Mouse (Mus musculus) forebrain, embryonic 13.5 days (tissue): ENCODE data around the gene Psmd11. TPM values are rescaled to one million over a fixed set of nuclear protein-coding genes. Genes with fewer than 3 reads are reported as not detected.
A peak's percentile ranks its signal among the peaks of the same experiment; 100 is the strongest.
"Not testable (repeated sequence)": the region's sequence is repeated elsewhere in the genome, so short reads cannot be mapped to it uniquely, and the experiment has no call there.

Experiments used
- ATAC-seq: fragments of 200-750 bp; cut with Nextera tagmentation; 2 replicates; pipeline ENCODE4 v1.8.0; 2017
- H3K27ac ChIP-seq: fragments of 300-500 bp; sonication (generic); 2 replicates; pipeline ENCODE4 v1.5.1; 2015; ENCODE audit warnings: inconsistent platforms, mild to moderate bottlenecking, moderate library complexity
- H3K27me3 ChIP-seq: fragments of 300-500 bp; sonication (generic); 2 replicates; pipeline ENCODE4 v1.6.1; 2015; ENCODE audit warnings: mild to moderate bottlenecking, inconsistent platforms
- H3K36me3 ChIP-seq: fragments of 300-500 bp; sonication (generic); 2 replicates; pipeline ENCODE4 v1.6.1; 2015; ENCODE audit warnings: mild to moderate bottlenecking, inconsistent platforms; ENCODE audit not compliant: poor library complexity, severe bottlenecking
- H3K4me1 ChIP-seq: fragments of 300-500 bp; sonication (generic); 2 replicates; pipeline ENCODE4 v1.6.1; 2015; ENCODE audit warnings: inconsistent platforms
- H3K4me2 ChIP-seq: fragments of 300-500 bp; sonication (generic); 2 replicates; pipeline ENCODE4 v1.6.1; 2015; ENCODE audit warnings: inconsistent platforms, mild to moderate bottlenecking, moderate library complexity
- H3K4me3 ChIP-seq: fragments of 300-500 bp; sonication (generic); 2 replicates; pipeline ENCODE4 v1.5.1; 2015; ENCODE audit warnings: mild to moderate bottlenecking, inconsistent platforms
- H3K9ac ChIP-seq: fragments of 300-500 bp; sonication (generic); 2 replicates; pipeline ENCODE4 v1.6.1; 2015; ENCODE audit warnings: mild to moderate bottlenecking, inconsistent platforms
- H3K9me3 ChIP-seq: fragments of 300-500 bp; sonication (generic); replicated peaks from 2 replicates; pipeline ENCODE4 v1.6.1; 2016; ENCODE audit warnings: inconsistent platforms
- WGBS: fragments of 180-500 bp; shearing (Covaris S2); methylation state at CpG from one replicate; pipeline ENCODE4 v1.1.7; 2015; 5-methylcytosine and 5-hydroxymethylcytosine counted together
- polyA plus RNA-seq: library from polyadenylated mRNA; unstranded; fragments of >200 nt; fragmentation: Nextera tagmentation; extraction: Ambion mirVana; gene quantifications from 2 replicates; pipeline ENCODE4 v1.2.1, GENCODE M21; 2015

Psmd11 gene
- polyA plus RNA-seq, 1 experiment from 2014 or later = 370 TPM

- no peak for ATAC-seq
- Histone ChIP-seq H3K4me2 (no peak overlapping the region), H3K4me3 (no peak overlapping the region), H3K4me1 (peaks cover 8% of the 10 kb centered on the region), H3K9ac (no peak overlapping the region), H3K27ac (no peak overlapping the region), H3K9me3 (no peaks in the 10 kb centered on the region), H3K36me3 (peaks cover 29% of the 10 kb centered on the region), H3K27me3 (no peaks in the 10 kb centered on the region)
- WGBS = 94% methylated on average over 3 of the region's 3 CpGs
Measured at GRCm38 (mm10) chr11:80430366-80430910, 2.0 kb downstream of the Psmd11 start.

- peaks cover 79% of the 10 kb centered on the region for H3K36me3 ChIP-seq
- ATAC-seq = no peak
- WGBS = 92% methylated on average over 3 of the region's 3 CpGs
- no peak overlapping the region for H3K9ac ChIP-seq
- no peaks in the 10 kb centered on the region for H3K9me3 ChIP-seq
- no peak overlapping the region for H3K4me2 ChIP-seq
- no peak overlapping the region for H3K4me3 ChIP-seq
- H3K27ac ChIP-seq = no peak overlapping the region
- H3K27me3 ChIP-seq = no peaks in the 10 kb centered on the region
- no peaks in the 10 kb centered on the region for H3K4me1 ChIP-seq
Measured at GRCm38 (mm10) chr11:80446916-80447315, 18.5 kb downstream of the Psmd11 start.

- no peaks in the 10 kb centered on the region for H3K9me3 ChIP-seq
- no peak overlapping the region for H3K4me3 ChIP-seq
- no peak for ATAC-seq
- H3K36me3 ChIP-seq = peaks cover 71% of the 10 kb centered on the region
- H3K4me2 ChIP-seq = no peak overlapping the region
- WGBS = 99% methylated on average over 2 of the region's 2 CpGs
- H3K9ac ChIP-seq = no peak overlapping the region
- no peaks in the 10 kb centered on the region for H3K27me3 ChIP-seq
- no peaks in the 10 kb centered on the region for H3K4me1 ChIP-seq
- H3K27ac ChIP-seq = no peak overlapping the region
Measured at GRCm38 (mm10) chr11:80449859-80450258, 21.4 kb downstream of the Psmd11 start.

GRCm38 (mm10) chr11:80452242-80452641 lies 23.8 kb downstream of the Psmd11 start:
- H3K4me1 ChIP-seq = no peaks in the 10 kb centered on the region
- no peak overlapping the region for H3K4me2 ChIP-seq
- ATAC-seq = no peak
- H3K27me3 ChIP-seq = no peaks in the 10 kb centered on the region
- peaks cover 68% of the 10 kb centered on the region for H3K36me3 ChIP-seq
- no peak overlapping the region for H3K4me3 ChIP-seq
- no peak overlapping the region for H3K27ac ChIP-seq
- H3K9ac ChIP-seq = no peak overlapping the region
- WGBS = 96% methylated on average over 3 of the region's 3 CpGs
- H3K9me3 ChIP-seq = no peaks in the 10 kb centered on the region

GRCm38 (mm10) chr11:80453198-80453597 lies 24.8 kb downstream of the Psmd11 start:
- peaks cover 68% of the 10 kb centered on the region for H3K36me3 ChIP-seq
- no peak overlapping the region for H3K27ac ChIP-seq

GRCm38 (mm10) chr11:80463605-80464130 lies 35.3 kb downstream of the Psmd11 start:
- 86% methylated on average over 4 of the region's 4 CpGs for WGBS
- H3K9ac ChIP-seq, H3K4me1 ChIP-seq, H3K27ac ChIP-seq, H3K4me3 ChIP-seq, H3K4me2 ChIP-seq, H3K27me3 ChIP-seq, H3K9me3 ChIP-seq, ATAC-seq: not testable (repeated sequence)
- H3K36me3 ChIP-seq = peaks cover 89% of the 10 kb centered on the region

More at GRCm38 (mm10) chr11:80453198-80453597, 24.8 kb downstream of the Psmd11 start:
- no peak for ATAC-seq
- WGBS = 100% methylated on average over 1 of the region's 1 CpGs
- no peak overlapping the region for H3K9ac ChIP-seq
- no peaks in the 10 kb centered on the region for H3K9me3 ChIP-seq
- H3K27me3 ChIP-seq = no peaks in the 10 kb centered on the region
- no peaks in the 10 kb centered on the region for H3K4me1 ChIP-seq
- H3K4me2 ChIP-seq = no peak overlapping the region
- no peak overlapping the region for H3K4me3 ChIP-seq

GRCm38 (mm10) chr11:80471836-80472605 lies 43.6 kb downstream of the Psmd11 start:
- Histone ChIP-seq H3K4me1 (peaks cover 7% of the 10 kb centered on the region; the same call in 1 of the 2 replicates), H3K4me3 (no peak overlapping the region), H3K36me3 (peaks cover 65% of the 10 kb centered on the region), H3K9me3 (no peaks in the 10 kb centered on the region), H3K27me3 (peaks cover 3% of the 10 kb centered on the region; the same call in 1 of the 2 replicates), H3K27ac (peak overlapping the region; percentile 51; the same call in 1 of the 2 replicates), H3K4me2 (no peak overlapping the region), H3K9ac (no peak overlapping the region)
- 80% methylated on average over 16 of the region's 16 CpGs for WGBS
- ATAC-seq = no peak

- Histone ChIP-seq H3K36me3 (peaks cover 47% of the 10 kb centered on the region), H3K4me1 (peaks cover 23% of the 10 kb centered on the region), H3K27me3 (peaks cover 3% of the 10 kb centered on the region; the same call in 1 of the 2 replicates), H3K27ac (peak overlapping the region; percentile 20; the same call in 1 of the 2 replicates), H3K4me3 (no peak overlapping the region), H3K4me2 (no peak overlapping the region), H3K9ac (no peak overlapping the region), H3K9me3 (no peaks in the 10 kb centered on the region)
- no peak for ATAC-seq
- WGBS = 51% methylated on average over 2 of the region's 2 CpGs
Measured at GRCm38 (mm10) chr11:80474175-80474691, 45.8 kb downstream of the Psmd11 start.

- H3K9ac ChIP-seq = no peak overlapping the region
- no peak for ATAC-seq
- H3K9me3 ChIP-seq = no peaks in the 10 kb centered on the region
- H3K27ac ChIP-seq = no peak overlapping the region
- WGBS = 94% methylated on average over 11 of the region's 11 CpGs
- no peak overlapping the region for H3K4me3 ChIP-seq
- H3K4me2 ChIP-seq = no peak overlapping the region
- peaks cover 3% of the 10 kb centered on the region; the same call in 1 of the 2 replicates for H3K27me3 ChIP-seq
- peaks cover 45% of the 10 kb centered on the region for H3K36me3 ChIP-seq
- peaks cover 29% of the 10 kb centered on the region for H3K4me1 ChIP-seq
Measured at GRCm38 (mm10) chr11:80474846-80475245, 46.4 kb downstream of the Psmd11 start.

- peaks cover 41% of the 10 kb centered on the region for H3K36me3 ChIP-seq
- no peaks in the 10 kb centered on the region for H3K9me3 ChIP-seq
- ATAC-seq = no peak
- WGBS = 80% methylated on average over 9 of the region's 9 CpGs
- no peak overlapping the region for H3K4me3 ChIP-seq
- H3K4me2 ChIP-seq = no peak overlapping the region
- H3K27me3 ChIP-seq = peaks cover 3% of the 10 kb centered on the region; the same call in 1 of the 2 replicates
- peak overlapping the region; percentile 99 for H3K27ac ChIP-seq
- no peak overlapping the region for H3K9ac ChIP-seq
- peaks cover 33% of the 10 kb centered on the region for H3K4me1 ChIP-seq
Measured at GRCm38 (mm10) chr11:80475544-80475943, 47.1 kb downstream of the Psmd11 start.

GRCm38 (mm10) chr11:80476222-80477189 lies 48.1 kb downstream of the Psmd11 start, which contains the start of gene Cdk5r1:
Gene Cdk5r1, plus strand, starts transcription at chr11:80477023.
- Histone ChIP-seq H3K9ac (peak within 1 kb of the TSS; percentile 99), H3K4me2 (peak within 1 kb of the TSS; percentile 89), H3K27ac (peak within 1 kb of the TSS; percentile 99), H3K4me1 (peaks cover 40% of the 10 kb centered on the region), H3K27me3 (peaks cover 3% of the 10 kb centered on the region; the same call in 1 of the 2 replicates), H3K36me3 (peaks cover 38% of the 10 kb centered on the region), H3K9me3 (no peaks in the 10 kb centered on the region), H3K4me3 (peak within 1 kb of the TSS; percentile 94)
- WGBS = 1% methylated on average over 51 of the region's 116 CpGs
- peak; percentile 89 for ATAC-seq
